Mouse (Mus musculus) lung, adult 2 months (tissue): ENCODE measurements around the gene Pts. TPM values are rescaled to one million over a fixed set of nuclear protein-coding genes. Genes with fewer than 3 reads are reported as not detected.

Experiments
- DNase-seq: peaks from one replicate; pipeline ENCODE4 v3.0.0; 2022
- H3K4me1 ChIP-seq: fragments of 200-500 bp; 2 replicates; pipeline ENCODE4 v1.6.1; 2011; ENCODE audit warnings: low read length; ENCODE audit not compliant: control insufficient read depth, insufficient read depth
- H3K4me3 ChIP-seq: fragments of 200-500 bp; replicated peaks from 2 replicates; pipeline ENCODE3; 2011; ENCODE audit warnings: low read depth, mild to moderate bottlenecking, control low read depth, low read length; ENCODE audit errors: extremely low read depth
- CTCF ChIP-seq: fragments of 200-500 bp; IDR thresholded peaks from 2 replicates; pipeline ENCODE4 v1.5.1; 2011; ENCODE audit warnings: mild to moderate bottlenecking, low read length, control low read depth; ENCODE audit not compliant: insufficient read depth
- POLR2A ChIP-seq: fragments of 200-500 bp; IDR thresholded peaks from 2 replicates; pipeline ENCODE4 v1.6.1; 2011; ENCODE audit warnings: low read depth, mild to moderate bottlenecking, control low read depth, low read length, borderline replicate concordance; ENCODE audit errors: extremely low read depth
- WGBS: fragments of 180-500 bp; shearing (Covaris S2); methylation state at CpG from one replicate; pipeline ENCODE4 v1.1.7; 2018; 5-methylcytosine and 5-hydroxymethylcytosine counted together
- polyA plus RNA-seq: library from polyadenylated mRNA; depleted of rRNA; stranded (reverse); fragments of >200 nt; gene quantifications from 2 replicates; pipeline ENCODE4 v1.2.3, GENCODE M21; 2012

The Pts gene
- polyA plus RNA-seq, 1 experiment = 33.1 TPM

DNA sequence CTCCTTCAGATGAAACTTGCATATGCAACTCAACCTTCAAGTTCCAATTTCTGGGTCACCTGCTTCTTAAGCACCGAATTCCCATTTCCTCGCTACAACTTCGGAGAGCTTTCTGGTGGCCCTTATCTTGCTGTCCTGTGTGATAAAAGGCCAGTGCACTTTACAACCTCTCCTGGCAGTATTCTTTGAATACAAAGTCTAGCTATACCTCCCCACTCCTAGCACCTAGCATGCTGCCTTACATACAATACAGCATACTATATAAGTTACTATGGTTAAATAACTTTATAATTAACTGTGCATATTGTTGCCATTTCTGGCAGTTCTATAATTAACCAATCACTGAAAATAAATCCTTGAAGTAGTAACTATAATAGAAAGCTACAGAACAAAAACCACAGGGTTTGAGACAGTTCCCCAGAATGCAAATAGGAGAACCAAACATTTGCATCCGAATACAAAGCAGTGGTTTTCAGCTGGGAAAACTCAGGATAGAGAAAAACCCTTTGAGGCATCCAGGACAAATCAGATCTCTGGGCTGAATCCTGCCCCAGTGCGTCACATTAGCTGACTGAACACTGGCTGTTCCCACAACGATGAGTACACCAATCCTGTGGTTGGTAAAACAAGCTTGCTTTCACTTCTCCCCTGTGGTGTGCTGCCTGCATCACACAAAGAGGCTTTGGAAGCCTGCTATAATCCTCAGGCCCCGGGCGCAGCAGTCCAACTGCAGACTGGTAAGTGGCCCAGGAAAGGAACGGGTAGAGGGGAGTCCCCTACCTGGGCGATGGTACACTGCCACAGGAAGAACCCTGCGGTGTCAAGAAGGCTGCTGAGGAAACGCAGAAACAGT, 25.9 kb upstream of the Pts start, which contains the start of gene Il18:
Gene Il18 (plus strand): TSS at position 587 of the 853 bp plus-strand sequence.
- Histone ChIP-seq H3K4me1 (no peaks in the 10 kb centered on the region; the same call in 1 of the 2 replicates), H3K4me3 (peak within 1 kb of the TSS; percentile 54)
- peak; percentile 34 for DNase-seq
- 31% methylated on average over 12 of the region's 12 CpGs for WGBS
- no peak for TF ChIP-seq CTCF

- 54% methylated on average over 2 of the region's 2 CpGs for WGBS
- no peak for TF ChIP-seq POLR2A
- no peak for TF ChIP-seq CTCF
- no peaks in the 10 kb centered on the region; the same call in 1 of the 2 replicates for H3K4me1 ChIP-seq
- no peak for DNase-seq
- no peak overlapping the region for H3K4me3 ChIP-seq
Observed at GRCm38 (mm10) chr9:50553547-50553946, 25.0 kb upstream of the Pts start.

- TF ChIP-seq POLR2A = no peak
- Histone ChIP-seq H3K4me1 (no peaks in the 10 kb centered on the region; the same call in 1 of the 2 replicates), H3K4me3 (no peak overlapping the region)
- no peak for DNase-seq
- 53% methylated on average over 5 of the region's 5 CpGs for WGBS
Observed at GRCm38 (mm10) chr9:50552206-50552605, 23.7 kb upstream of the Pts start.

- WGBS = 59% methylated on average over 4 of the region's 4 CpGs
- Histone ChIP-seq H3K4me3 (no peak overlapping the region), H3K4me1 (no peaks in the 10 kb centered on the region; the same call in 1 of the 2 replicates)
- TF ChIP-seq POLR2A (no peak), CTCF (no peak)
- DNase-seq = no peak
Observed at GRCm38 (mm10) chr9:50548936-50549335, 20.4 kb upstream of the Pts start.

- Histone ChIP-seq H3K4me3 (no peak overlapping the region), H3K4me1 (no peaks in the 10 kb centered on the region)
- no peak for TF ChIP-seq POLR2A
- no peak for TF ChIP-seq CTCF
- DNase-seq = no peak
- WGBS = 20% methylated on average over 5 of the region's 5 CpGs
Observed at GRCm38 (mm10) chr9:50547859-50548478, 19.4 kb upstream of the Pts start.

DNA sequence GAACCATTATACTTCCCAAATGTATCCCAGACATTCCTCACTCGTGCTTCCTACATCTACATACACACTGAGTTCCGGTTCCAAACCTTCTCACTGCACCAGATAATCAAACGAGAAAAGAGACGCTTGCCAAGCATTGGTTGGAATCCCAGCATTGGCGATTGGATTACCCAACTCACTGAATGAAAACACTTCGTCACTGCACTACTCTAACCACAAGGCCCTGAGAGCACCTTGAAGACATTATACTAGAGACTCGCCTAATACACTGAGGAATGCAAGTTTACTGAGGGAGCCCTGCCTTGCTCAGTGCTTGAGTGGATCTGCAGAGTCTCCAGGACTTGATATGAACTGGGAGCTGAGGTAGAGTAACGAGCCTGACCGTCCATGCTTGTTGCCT, 13.9 kb upstream of the Pts start:
- DNase-seq = no peak
- 60% methylated on average over 9 of the region's 9 CpGs for WGBS
- TF ChIP-seq CTCF (no peak), POLR2A (no peak)
- H3K4me1 ChIP-seq = no peaks in the 10 kb centered on the region
- H3K4me3 ChIP-seq = no peak overlapping the region

DNA sequence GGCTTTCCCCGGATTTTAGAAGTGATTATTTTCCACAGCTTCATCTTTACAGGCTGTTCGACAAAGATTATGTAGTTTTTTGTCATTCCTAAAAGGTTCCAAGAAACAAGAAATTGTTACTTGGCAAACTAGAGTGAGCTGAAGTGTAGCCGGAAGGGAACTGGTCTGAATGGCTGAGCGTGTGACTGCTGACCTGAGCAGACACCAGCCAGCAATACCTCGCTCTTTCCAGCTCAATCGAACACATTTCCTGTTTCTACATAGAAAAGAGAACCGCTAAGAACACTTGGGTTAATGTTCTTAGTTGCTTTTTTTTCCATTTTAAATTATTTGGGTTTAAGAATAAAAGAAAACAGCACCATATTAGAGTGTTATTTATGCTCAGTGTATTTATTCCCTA, 11.6 kb upstream of the Pts start:
- Histone ChIP-seq H3K4me3 (no peak overlapping the region), H3K4me1 (no peaks in the 10 kb centered on the region)
- TF ChIP-seq POLR2A (no peak), CTCF (no peak)
- 34% methylated on average over 7 of the region's 7 CpGs for WGBS
- DNase-seq = no peak

DNA sequence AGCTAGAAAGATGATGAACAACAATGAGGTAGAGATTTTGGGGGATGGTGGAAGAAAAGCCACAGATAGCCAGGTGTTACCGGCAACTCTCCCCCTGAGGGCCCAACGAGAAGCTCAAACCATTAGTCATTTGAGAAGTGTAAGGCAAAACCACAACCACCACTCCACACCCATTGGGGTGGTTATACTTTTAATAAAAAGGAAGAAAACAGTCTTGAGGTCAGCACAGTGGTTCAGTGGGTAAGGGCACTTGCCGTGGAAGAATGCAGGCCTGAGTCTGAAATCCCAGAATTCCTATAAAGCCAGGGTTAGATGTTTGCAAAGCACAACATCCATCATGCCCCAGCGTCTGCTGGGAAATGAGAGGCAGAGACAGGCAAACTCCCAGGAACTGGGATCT, 8.8 kb upstream of the Pts start:
- no peak for DNase-seq

GRCm38 (mm10) chr9:50536603-50537135, 8.1 kb upstream of the Pts start:
- DNase-seq = no peak
- no peaks in the 10 kb centered on the region for H3K4me1 ChIP-seq
- no peak overlapping the region for H3K4me3 ChIP-seq
- TF ChIP-seq POLR2A (no peak), CTCF (no peak)
- WGBS = 54% methylated on average over 7 of the region's 7 CpGs

More for the DNA sequence above, 8.8 kb upstream of the Pts start:
- Histone ChIP-seq H3K4me3 (no peak overlapping the region), H3K4me1 (no peaks in the 10 kb centered on the region)
- 66% methylated on average over 4 of the region's 4 CpGs for WGBS
- no peak for TF ChIP-seq CTCF
- TF ChIP-seq POLR2A = no peak
